Mouse (Mus musculus) mesoderm, embryonic 11.5 days (tissue): Measurements from ENCODE around the gene Fbxl4.
"Not testable (repeated sequence)": the region's sequence is repeated elsewhere in the genome, so short reads cannot be mapped to it uniquely, and the experiment has no call there.

Experiments
- DNase-seq: peaks from one replicate; pipeline ENCODE4 v3.0.0-alpha.2; 2012; ENCODE audit warnings: low read depth, low spot score

Gene Fbxl4

DNA sequence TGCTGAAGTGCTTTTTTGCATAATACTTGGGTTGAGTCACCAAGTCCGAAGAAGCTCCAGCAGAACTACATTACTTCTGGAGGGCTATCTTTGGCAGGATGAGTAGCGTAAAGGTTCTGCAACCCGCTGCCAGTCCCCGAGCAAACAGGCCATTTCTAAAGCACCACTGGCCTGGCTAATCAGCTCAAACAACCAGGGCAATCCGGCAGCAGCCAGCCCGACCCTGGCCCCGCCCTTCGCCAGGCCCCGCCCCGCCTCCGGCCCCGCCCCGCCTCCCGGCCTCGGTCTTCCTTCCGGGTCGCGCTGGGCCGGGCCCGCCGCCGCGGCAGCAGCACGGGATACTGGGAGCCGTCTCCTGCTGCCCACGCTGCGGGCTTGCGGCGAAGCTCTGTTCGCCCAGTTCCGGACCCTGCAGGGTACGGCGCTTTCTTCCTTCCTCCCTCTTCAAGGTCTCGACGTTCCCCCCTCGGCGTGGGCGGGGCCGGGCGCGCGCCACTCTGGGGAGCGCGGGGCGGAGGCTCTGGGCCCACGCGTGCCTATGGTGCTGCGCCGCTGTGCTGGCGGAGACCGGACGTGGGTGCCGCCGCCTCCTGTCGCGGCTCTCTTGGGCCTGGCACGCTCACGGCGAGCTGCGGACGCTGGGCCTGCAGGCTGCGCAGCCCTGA, at the start of gene Fbxl4:
Gene Fbxl4 (plus strand): TSS at position 278 of the 665 bp plus-strand sequence.
- DNase-seq = peak; percentile 75

DNA sequence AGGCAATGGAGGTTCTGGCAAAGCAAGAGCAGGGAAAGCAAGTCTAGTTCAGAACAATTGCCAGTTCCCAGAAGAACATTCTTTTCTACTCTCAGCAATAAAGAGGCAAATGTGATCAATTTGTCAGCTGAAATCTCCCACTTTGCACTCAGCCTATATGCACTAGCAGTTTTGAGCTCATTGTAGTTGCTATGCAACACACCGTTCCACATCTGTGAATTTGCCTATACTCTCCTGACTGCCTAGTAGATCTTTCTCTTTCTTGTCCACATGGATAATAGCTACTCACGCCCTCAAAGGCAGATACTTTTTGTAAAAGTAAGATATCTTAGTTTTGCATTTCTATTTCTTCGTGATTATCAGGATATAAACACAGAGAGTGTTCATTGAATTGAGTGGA, 42.8 kb upstream of the Fbxl4 start:
- DNase-seq = no peak

DNA sequence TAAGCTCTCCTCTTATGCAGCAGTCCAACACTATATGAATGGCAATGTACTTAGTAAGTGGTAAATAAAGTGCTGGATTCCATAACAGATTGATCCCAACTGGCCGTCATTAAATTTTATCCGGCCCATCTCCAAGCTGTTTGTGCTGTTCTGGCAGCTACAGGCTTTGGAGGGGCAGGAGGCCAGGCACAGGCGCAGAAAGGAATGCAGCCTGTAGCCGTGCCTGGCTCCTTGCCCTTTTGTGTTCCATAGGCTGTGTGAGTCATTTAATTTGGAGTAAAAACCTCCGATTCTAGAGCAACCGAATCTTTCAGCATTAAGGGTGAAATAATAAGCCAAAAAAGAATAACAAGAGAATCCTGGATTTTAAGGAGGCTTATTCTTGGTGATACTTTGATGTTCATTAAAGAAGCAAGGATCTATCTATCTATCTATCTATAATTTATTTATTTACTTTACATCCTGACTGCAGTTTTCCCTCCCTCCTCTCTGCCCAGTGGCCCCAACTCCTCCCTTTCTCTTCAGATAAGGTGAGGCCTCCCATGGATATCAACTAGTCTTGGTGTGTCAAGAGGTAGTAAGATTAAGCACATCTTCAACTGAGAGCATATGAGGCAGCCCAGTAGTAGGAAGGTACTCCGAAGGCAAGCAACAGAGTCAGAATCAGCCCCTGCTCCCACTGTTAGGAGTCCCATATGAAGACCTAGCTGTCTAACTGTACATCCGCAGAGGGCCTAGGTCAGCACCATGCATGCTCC, 14.3 kb upstream of the Fbxl4 start:
- DNase-seq = no peak

DNA sequence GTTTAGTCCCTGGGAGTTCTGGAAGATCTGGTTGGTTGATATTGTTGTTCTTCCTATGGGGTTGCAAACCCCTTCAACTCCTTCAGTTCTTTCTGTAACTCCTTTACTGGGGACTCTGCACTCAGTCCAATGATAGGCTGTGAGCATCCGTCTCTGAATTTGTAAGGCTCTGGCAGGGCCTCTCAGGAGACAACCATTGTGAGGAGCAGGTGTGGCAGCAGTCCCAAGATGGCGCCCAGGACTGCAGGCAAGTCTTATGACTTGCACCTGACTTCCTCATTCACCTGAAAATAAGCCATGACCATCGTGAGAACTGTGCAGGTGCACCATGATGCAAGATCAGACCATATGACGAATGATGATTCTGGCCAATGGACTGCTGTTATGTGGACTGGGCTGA, 8.3 kb upstream of the Fbxl4 start:
- DNase-seq = not testable (repeated sequence)

DNA sequence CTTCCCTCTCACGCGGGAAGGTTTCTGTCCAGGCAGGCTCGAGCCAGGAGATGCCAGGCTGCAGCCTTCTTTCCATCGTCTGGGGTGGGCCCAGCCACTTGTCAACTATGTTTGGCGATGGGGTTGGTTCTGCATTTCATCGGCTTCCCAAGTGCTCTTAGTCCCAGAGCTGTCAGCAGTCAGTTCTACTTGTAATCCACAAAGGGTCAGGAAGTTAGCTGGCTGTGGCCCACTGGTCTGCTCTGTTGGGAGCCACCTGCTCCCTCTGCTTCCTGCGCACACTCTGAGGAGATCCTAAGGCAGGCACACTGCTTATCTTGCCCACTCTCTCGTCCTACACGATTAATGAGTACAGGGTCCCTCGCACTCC, 573 bp downstream of the Fbxl4 start:
- DNase-seq = no peak

DNA sequence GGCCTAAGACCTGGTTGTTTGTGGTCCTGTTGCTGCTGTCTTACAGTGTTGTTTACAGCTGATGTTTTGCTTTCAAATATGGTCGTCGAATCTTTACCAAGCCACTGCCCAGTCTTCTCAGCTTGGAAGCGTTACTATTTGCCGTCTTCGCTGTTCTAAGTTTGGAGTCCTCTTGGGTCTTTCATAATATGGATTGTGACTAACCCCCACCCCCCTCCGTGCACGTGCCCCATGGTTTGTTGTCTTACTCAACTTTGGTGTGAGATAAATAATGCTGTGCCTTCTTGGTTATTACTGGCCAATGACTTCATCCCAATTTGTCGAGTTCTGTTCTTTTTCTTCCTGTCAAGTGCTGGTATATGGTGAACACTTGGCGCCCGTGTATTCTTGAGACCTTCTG, 1.1 kb downstream of the Fbxl4 start:
- no peak for DNase-seq

DNA sequence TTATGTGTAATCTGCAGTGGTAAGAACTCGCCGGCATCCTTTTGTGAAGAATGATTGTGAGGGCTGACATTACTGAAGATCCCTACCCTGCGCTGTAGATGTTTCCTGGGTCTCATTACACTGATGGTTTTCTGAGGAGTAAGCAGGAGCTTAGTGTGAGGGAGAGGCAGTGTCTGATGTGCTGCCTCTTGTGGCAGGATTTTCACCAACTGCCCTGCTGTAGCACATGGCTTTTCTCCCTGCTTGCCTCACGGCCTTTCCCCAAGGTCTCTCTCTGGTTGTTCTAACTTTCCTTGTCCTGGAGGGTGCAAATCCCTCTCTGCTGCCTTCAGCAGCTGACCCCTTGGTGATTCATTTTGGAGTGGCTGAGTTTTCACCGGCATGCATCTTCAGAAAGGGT, 10.0 kb downstream of the Fbxl4 start:
- DNase-seq = no peak

DNA sequence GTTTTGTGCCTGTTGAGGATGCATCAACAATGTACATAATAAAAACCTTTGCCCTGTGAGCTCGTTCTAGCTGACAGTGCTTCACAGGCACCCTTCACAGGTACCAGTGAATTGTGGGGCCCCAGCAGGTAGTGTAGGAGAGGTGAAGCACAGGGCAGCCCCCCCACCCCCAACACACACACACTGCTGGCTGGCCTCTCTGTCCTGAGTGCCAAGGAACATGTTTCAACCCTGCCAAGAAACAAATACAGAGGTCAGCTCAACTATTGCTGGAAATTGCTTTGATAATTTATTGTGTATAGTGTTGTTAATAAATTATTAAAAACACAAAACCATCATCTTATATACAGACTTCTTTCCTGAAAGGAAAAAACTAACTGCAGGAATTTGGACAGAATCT, 21.2 kb downstream of the Fbxl4 start:
- DNase-seq = no peak

DNA sequence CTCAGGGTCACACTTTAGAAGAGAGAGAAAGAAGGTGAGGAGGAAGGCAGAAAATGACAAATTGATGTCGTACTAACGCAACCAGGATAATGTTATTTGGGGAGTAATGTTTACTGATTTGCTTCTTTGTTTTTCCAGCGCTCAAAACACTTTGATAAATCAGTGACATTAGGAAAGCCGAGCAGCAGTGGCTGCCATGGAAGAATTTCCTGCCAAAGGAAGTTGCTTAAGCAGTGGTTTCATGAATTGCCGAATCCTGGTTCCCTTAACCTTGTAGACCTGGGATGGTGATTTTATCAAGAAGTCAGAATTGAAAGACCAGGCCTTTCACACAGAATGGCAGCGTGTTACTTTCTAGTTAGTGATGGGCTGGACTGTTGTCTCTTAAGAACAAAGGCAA, 23.3 kb downstream of the Fbxl4 start:
- no peak for DNase-seq

DNA sequence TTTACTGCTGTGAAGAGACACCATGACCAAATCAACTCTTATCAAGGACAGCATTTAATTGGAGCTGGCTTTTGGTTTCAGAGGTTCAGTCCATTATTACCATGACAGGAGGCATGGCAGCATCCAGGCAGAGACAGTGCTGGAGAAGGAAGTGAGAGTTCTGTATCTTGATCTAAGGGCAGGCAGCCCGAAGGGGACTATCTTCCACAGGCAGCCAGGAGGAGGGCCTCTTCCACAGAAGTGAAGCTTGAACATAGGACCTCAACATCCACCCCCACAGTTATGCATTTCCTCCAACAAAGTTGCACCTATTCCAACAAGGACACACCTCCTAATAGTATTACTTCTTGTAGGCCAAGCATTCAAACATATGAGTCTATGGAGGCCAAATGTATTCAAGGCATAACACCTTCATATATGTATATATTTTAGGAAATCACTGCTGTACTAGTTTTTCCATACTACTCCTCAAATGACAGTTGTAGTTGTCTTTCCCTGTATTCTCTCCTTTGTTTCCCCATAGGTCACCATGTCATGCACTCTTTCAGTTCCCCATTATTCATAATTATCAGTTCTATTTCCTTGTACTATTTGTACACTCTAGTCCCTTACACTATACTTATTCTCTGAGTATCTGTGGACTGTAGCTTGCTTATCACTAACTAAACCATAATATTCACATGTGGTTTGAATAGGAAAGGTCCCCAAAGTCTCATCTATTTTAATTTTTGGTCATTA, 26.4 kb downstream of the Fbxl4 start:
- no peak for DNase-seq

DNA sequence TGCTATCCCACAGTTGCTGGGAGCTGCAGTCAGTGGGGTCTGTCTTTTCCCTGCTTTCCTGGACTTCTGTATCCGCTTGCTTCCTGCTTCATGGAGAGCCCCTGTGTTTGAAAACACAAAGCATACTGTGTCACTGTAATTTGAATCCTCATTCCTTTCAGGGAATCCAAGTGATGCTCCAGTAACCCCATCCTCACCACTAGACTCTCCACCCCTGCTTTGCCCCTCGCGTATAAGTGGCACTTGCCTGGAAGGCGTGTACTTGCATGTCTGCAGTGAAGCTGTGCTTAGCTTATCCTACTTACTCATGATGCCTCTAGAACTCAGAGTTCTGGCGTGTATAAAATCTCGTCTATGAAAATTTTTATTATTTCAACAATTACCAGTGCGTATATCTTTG, 32.7 kb downstream of the Fbxl4 start:
- peak; percentile 46 for DNase-seq

DNA sequence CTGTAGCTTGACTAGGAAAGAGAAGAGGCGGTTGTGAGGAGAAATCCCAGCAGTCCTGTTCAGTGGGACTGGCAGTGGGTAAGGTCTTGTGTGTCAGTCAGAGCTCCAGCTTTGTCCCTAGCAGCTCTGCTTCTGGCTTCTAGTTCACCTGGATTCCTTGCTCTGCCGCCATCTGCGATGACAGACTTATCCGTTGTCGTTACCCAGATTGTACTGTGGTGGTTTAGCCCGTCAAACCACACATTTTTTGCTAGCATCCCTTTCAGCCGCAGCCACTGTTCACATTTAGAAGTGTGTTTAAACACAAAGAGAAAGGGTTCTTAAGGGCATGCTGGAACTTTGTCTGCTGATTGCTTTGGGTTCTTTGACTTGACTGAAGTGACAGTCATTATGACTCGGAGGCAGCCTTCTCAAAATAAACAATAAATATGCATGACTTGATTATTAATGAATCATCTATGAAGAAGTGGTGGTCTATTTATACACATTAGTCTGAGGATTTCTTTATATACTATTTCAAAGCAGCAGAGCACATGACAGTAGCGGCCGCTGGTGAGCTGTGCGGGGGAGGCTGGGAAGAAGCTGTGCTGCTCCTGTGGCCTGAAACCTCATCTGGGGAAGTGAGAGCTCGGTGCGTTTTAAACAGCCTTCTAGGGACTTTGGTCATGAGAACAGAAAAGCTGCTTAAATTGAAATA, 35.6 kb downstream of the Fbxl4 start:
- no peak for DNase-seq

DNA sequence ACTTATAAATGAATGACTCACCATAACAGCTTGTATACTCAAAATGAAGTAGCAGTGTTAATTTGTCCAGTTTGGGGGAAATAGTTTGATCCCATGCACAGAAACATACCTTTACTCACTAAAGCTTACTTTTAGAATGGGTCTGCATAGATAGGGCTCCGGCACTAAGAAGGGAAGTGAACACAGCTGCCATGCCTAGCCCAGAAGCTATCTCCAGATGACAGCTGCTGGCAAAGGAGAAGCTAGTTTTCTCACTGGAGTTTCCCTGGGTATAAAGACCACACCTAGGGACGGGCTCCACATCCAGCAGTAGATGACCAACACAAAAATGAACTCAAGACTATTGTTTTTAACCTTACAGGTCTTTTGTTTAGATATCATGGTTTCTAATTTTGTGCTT, 38.1 kb downstream of the Fbxl4 start:
- DNase-seq = no peak

DNA sequence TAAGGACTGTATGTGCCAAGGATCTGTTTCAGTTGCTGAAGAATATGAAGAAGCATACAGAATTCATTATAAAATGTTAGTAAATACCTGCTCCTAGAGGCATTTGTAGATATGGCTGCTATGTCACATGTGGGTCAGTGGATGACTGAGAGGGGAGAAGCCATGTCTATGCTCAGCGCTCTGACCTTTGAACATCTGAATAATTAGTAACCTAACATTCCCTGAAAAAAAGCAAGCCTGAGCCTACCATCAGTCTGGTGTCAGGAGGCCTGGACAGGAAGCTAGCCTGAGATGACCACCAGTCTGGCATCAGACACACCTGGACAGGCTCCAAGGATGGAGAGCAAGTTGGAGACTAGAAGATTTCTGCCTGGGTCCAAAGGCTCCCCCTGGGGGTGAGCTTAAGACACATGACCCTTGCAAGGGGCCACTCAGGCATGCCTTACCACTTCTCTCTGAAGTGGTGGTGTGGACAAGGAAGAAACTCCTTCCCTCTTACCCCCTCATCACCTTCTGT, 39.2 kb downstream of the Fbxl4 start:
- DNase-seq = no peak

DNA sequence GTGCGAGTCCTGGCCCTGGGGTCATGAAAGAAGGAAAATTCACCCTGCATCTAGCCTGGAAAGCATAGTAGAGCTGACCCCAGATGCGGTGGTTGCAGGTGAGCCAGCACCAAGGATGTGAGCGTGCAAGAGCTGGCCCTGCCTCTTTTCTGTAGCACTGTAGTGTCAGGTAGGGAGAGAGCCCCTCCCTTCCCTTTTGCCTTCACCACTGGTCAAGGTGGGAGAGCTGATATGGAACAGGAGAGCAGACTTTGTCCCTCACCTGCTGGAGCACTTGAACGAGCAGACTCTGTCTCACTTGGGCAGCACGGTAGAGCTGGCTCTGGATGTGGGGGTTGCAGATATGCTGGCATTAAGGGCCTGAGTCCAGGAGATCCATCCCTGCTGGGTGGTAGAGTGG, 39.7 kb downstream of the Fbxl4 start:
- DNase-seq = no peak

DNA sequence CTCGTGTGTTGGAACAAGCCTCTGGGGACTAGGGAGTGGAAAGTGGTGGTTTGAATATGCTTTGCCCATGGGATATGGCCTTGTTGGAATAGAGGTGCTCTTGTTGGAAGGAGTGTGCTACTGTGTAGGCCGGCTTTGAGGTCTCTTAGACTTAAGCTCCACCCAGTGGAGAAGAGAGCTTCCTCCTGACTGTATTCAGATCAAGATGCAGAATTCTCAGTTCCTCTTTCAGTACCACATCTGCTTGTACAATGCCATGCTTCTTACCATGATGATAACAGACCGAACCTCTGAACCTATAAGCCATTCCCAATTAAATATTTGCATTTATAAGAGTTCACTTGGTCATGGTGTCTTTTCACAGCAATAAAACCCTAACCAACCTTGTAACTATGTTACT, 44.7 kb downstream of the Fbxl4 start:
- DNase-seq = no peak

DNA sequence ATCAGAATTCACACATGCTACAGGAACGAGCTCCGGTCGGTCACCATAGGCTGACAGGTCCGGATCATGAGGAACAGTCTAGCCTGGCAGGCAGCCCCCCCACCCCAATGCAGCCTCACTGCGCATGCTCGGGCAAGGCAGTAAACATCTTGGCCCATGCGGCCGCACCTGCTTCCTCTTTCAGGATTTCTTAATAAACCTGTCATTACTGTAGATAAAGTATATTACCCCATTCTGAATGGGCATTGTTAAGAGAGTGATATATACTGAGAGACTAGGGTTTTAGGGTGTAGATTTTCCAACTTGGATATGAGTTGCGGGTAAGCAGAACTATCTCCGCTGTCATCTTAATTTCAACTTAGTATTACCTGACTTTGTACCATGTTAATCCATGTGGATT, 45.6 kb downstream of the Fbxl4 start:
- DNase-seq = no peak

DNA sequence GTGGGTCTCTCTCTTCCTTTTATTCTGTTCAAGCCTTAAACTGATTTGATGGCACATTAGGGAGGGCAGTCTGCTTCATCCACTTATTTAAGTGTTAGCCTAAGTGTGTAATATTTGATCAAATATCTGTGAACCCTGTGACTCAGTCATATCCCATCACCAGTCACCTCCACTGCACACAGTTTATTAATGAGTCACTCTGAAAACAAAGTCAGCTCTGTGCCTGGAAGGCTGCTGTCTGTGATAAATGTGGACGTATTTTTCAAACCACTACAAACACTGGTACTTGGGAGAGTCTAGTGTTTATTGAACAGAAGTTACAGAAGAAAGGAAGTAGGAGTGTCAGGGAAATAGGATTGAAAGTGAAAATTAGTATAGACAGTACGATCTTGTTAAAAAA, 63.3 kb downstream of the Fbxl4 start:
- no peak for DNase-seq

DNA sequence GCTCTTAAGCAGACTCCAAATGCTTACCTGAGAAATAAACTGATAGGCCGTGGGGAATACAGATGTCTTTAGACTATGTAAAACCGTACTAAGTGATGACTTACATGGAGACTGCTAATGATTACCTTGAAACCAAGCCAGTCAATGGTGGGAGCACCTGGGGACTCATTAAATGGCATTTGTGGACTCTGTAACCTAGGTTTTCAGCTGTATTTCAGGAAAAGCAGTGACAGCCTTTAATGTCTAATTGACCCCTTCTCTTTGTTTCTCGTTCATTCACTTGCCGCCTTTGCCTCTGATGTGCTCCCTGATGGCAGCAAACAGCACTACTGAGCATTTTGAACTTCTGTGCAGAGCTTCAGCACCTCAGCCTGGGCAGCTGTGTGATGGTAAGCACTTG, 65.1 kb downstream of the Fbxl4 start:
- DNase-seq = no peak

DNA sequence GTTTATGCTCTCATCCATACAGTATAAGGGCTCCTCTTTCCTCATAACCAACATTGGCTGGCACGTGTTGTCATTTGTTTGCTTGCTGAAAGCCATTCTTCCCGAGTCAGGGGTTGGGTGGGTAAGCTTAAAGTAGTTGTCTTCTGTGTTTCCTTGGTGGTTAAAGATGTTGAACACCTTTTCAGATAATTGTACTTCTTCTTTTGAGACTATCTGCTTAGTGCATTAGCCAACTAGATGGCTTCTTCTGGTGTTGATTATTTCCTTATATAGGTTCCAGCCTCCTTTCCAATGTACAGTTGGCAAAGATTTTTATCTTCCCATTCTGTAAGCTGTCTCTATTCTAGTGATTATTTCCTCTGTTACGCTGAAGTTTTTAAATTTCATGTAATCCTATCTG, 70.8 kb downstream of the Fbxl4 start:
- no peak for DNase-seq

DNA sequence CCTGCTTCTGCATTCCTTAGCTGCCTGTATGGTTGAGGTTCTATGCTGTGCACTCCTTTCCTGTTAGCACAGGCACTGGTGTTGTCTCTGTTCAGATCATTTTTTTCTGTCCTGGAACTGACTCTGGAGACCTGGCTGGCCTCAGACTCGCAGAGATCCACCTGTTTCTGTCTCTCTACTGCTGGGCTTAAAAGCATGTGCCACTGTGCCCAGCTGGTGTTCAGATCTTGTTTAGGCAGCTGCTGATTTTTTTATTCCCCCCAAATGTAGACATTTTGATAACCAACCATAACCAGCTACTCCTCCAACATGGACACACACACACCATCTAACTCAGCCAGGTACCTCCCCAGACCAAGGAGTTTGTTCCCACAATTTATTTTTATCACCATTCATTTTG, 112.2 kb downstream of the Fbxl4 start:
- no peak for DNase-seq
